Mouse (Mus musculus) MEL (cell line): ENCODE measurements around the gene Wnt5a.

Experiments
- CHD1 ChIP-seq: IDR thresholded peaks from 2 replicates; pipeline ENCODE4 v1.6.1; 2012; ENCODE audit warnings: low read depth, mild to moderate bottlenecking, inconsistent platforms, low read length, improper control_type of control experiment
- CHD2 ChIP-seq: IDR thresholded peaks from 2 replicates; pipeline ENCODE4 v1.6.1; 2011; ENCODE audit warnings: low read length, improper control_type of control experiment
- CTCF ChIP-seq, 3 experiments: IDR thresholded peaks in 2 of 3; conservative IDR thresholded peaks in 1 of 3; 2 replicates each; pipeline ENCODE4 v1.5.1; 2011 to 2012; ENCODE audit warnings: low read length in 3 of 3, low read depth in 2 of 3, mild to moderate bottlenecking in 2 of 3, improper control_type of control experiment in 1 of 3, inconsistent platforms in 1 of 3, mixed read lengths in 1 of 3, moderate library complexity in 1 of 3; ENCODE audit not compliant: control insufficient read depth in 1 of 3, insufficient read depth in 1 of 3, poor library complexity in 1 of 3, severe bottlenecking in 1 of 3
- EP300 ChIP-seq, 2 experiments: IDR thresholded peaks; 2 replicates each; pipeline ENCODE4 v1.6.1; 2011; ENCODE audit warnings: improper control_type of control experiment in 2 of 2, low read length in 2 of 2, low read depth in 1 of 2, mild to moderate bottlenecking in 1 of 2
- ETS1 ChIP-seq: IDR thresholded peaks from 2 replicates; pipeline ENCODE4 v1.6.1; 2012; ENCODE audit warnings: low read depth, mild to moderate bottlenecking, inconsistent platforms, low read length, improper control_type of control experiment, moderate library complexity
- GATA1 ChIP-seq: IDR thresholded peaks from 2 replicates; pipeline ENCODE4 v1.6.1; 2011; ENCODE audit warnings: low read depth, low read length, improper control_type of control experiment
- HCFC1 ChIP-seq: IDR thresholded peaks from 2 replicates; pipeline ENCODE4 v1.6.1; 2012; ENCODE audit warnings: low read depth, mild to moderate bottlenecking, inconsistent platforms, low read length, improper control_type of control experiment, moderate library complexity
- KAT2A ChIP-seq: conservative IDR thresholded peaks from 2 replicates; pipeline ENCODE4 v1.6.1; 2012; ENCODE audit warnings: low read depth, low read length, improper control_type of control experiment, inconsistent platforms
- MXI1 ChIP-seq: IDR thresholded peaks from 2 replicates; pipeline ENCODE4 v1.6.1; 2011; ENCODE audit warnings: mild to moderate bottlenecking, low read depth, low read length, improper control_type of control experiment
- NELFE ChIP-seq: IDR thresholded peaks from 2 replicates; pipeline ENCODE4 v1.6.1; 2011; ENCODE audit warnings: low read depth, low read length, improper control_type of control experiment
- POLR2A ChIP-seq, 2 experiments: IDR thresholded peaks; 2 replicates each; pipeline ENCODE4 v1.6.1; 2011 to 2012; ENCODE audit warnings: low read length in 2 of 2, mild to moderate bottlenecking in 2 of 2, control low read depth in 1 of 2, improper control_type of control experiment in 1 of 2, low read depth in 1 of 2, moderate library complexity in 1 of 2; ENCODE audit not compliant: control insufficient read depth in 1 of 2, insufficient read depth in 1 of 2, poor library complexity in 1 of 2
- ZMIZ1 ChIP-seq: IDR thresholded peaks from 2 replicates; pipeline ENCODE4 v1.6.1; 2012; ENCODE audit warnings: low read depth, mild to moderate bottlenecking, inconsistent platforms, low read length, improper control_type of control experiment, moderate library complexity

DNA sequence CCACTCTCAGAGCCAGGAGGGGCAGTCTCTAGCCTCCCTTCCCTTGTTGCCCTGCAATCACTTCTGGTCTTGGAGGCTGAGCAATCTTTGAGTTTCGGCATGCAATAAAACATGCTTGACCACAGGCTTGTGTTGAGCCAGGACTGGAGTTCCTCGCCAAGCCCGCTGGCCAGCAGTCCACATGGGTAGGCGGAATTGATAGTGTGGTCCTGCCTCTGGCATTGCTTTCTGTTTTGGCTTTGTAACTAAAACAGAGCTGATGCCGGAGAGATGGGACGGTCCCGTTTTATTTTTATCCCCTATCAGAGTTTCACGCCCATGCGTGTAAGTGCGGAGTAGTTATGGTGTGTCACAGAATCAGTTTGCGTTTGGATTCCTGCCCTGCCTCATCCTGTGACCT lies 28.4 kb downstream of the Wnt5a start:
- TF ChIP-seq POLR2A (IDR thresholded peaks at IDR 0.05; ENCODE audit: control insufficient read depth in 1 of 2, insufficient read depth in 1 of 2, low read depth in 1 of 2, low read length in 2 of 2, poor library complexity in 1 of 2) (no peak), CTCF (IDR thresholded peaks at IDR 0.05 in 2 of 3, conservative IDR thresholded peaks at IDR 0.05 in 1 of 3; ENCODE audit: control insufficient read depth in 1 of 3, insufficient read depth in 1 of 3, low read depth in 2 of 3, low read length in 3 of 3, poor library complexity in 1 of 3, severe bottlenecking in 1 of 3) (no peak), CHD1 (no peak), KAT2A (no peak), CHD2 (no peak), EP300 (IDR thresholded peaks at IDR 0.05; ENCODE audit: low read depth in 1 of 2, low read length in 2 of 2) (no peak), NELFE (no peak), GATA1 (no peak), HCFC1 (no peak), MXI1 (no peak), ZMIZ1 (no peak), ETS1 (no peak)
